Comparison of ENCODE assay signal across 8 mouse cellular contexts in the genomic region with DNA sequence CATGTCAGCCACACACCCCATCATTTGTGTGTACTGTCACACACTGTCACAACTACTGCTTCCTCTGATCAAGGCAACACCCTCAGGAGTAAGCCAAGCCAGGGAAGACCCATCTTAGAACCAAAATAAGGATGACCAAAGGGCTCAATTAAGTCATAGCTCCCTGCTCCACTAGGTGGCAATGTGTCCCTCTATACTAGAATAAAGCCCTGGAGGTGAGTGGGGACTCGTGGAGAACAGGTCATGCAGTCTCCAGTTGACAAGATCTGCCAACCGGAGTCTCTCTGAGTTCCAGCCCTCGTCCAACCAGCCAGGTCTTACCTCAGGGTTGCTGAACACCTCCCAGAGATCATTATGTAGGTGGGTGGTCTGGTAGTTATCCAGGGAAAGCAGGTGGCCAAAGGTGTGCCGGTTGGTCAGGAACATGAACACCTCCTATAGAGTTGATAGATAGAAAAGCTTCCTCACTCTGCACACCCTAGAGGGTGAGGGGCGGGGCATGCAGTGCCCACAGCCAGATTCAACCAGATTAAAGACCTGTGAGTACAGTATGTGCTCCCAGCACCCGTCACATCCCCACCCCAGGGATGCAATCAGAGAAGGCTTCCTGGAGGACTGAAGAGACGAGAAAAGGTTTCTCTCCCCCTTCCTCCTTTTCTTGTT. TPM values are rescaled to one million over a fixed set of nuclear protein-coding genes. Genes with fewer than 3 reads are reported as not detected.
DNase-seq lines count a peak whose midpoint lies in the region; ATAC-seq and TF ChIP-seq lines count a peak whose summit lies in the region.

No protein-coding gene starts in this region.

- no peaks in the 10 kb centered on the region for H3K36me3 ChIP-seq in forebrain, embryonic 11.5 days (ENCODE audit: control insufficient read depth, insufficient read depth, low read length)
- H3K36me3 ChIP-seq in forebrain, embryonic 15.5 days = no peaks in the 10 kb centered on the region
- H3K36me3 ChIP-seq in intestine, embryonic 15.5 days = 0 out of 2 replicates have a peak, but pooled peaks cover 3% of the 10 kb centered on the region
- H3K36me3 ChIP-seq in liver, postnatal 0 days (replicated peaks; ENCODE audit: insufficient read depth, low read length) = peaks cover 18% of the 10 kb centered on the region
- H3K36me3 ChIP-seq in stomach, embryonic 15.5 days = peaks cover 4% of the 10 kb centered on the region; the same call in 1 of the 2 replicates

- WGBS in forebrain, embryonic 11.5 days = 58% methylated on average over 7 of the region's 7 CpGs
- 57% methylated on average over 7 of the region's 7 CpGs for WGBS in forebrain, embryonic 15.5 days
- 52% methylated on average over 7 of the region's 7 CpGs for WGBS in intestine, embryonic 15.5 days
- WGBS in liver, postnatal 0 days (ENCODE audit: insufficient replicate concordance) = 50% methylated on average over 7 of the region's 7 CpGs
- WGBS in stomach, embryonic 15.5 days = 56% methylated on average over 7 of the region's 7 CpGs

- TF ChIP-seq CTCF in liver, postnatal 0 days (IDR thresholded peaks at IDR 0.05; ENCODE audit: low read depth) = peak; percentile 74

- no peak overlapping the region for H3K9ac ChIP-seq in forebrain, embryonic 11.5 days (ENCODE audit: low read length)
- H3K9ac ChIP-seq in forebrain, embryonic 15.5 days (replicated peaks) = no peak overlapping the region
- no peak overlapping the region for H3K9ac ChIP-seq in intestine, embryonic 15.5 days
- no peak overlapping the region; the same call in 1 of the 2 replicates for H3K9ac ChIP-seq in liver, postnatal 0 days (replicated peaks)
- no peak overlapping the region for H3K9ac ChIP-seq in stomach, embryonic 15.5 days

- H3K4me2 ChIP-seq in forebrain, embryonic 11.5 days (ENCODE audit: low read depth, low read length, severe bottlenecking) = no peak overlapping the region
- no peak overlapping the region for H3K4me2 ChIP-seq in forebrain, embryonic 15.5 days (replicated peaks)
- H3K4me2 ChIP-seq in intestine, embryonic 15.5 days (replicated peaks) = no peak overlapping the region
- no peak overlapping the region for H3K4me2 ChIP-seq in liver, postnatal 0 days (ENCODE audit: low read depth, low read length)
- no peak overlapping the region for H3K4me2 ChIP-seq in stomach, embryonic 15.5 days

- peaks cover 2% of the 10 kb centered on the region; the same call in 1 of the 2 replicates for H3K4me1 ChIP-seq in forebrain, embryonic 11.5 days (replicated peaks; ENCODE audit: control insufficient read depth, insufficient read depth, low read length)
- no peaks in the 10 kb centered on the region for H3K4me1 ChIP-seq in forebrain, embryonic 15.5 days
- H3K4me1 ChIP-seq in intestine, embryonic 15.5 days (replicated peaks) = no peaks in the 10 kb centered on the region
- H3K4me1 ChIP-seq in liver, postnatal 0 days (ENCODE audit: insufficient read depth) = no peaks in the 10 kb centered on the region
- no peaks in the 10 kb centered on the region for H3K4me1 ChIP-seq in stomach, embryonic 15.5 days

- no peaks in the 10 kb centered on the region for H3K9me3 ChIP-seq in forebrain, embryonic 11.5 days (ENCODE audit: control insufficient read depth, low read length)
- H3K9me3 ChIP-seq in forebrain, embryonic 15.5 days = no peaks in the 10 kb centered on the region
- no peaks in the 10 kb centered on the region for H3K9me3 ChIP-seq in intestine, embryonic 15.5 days
- H3K9me3 ChIP-seq in liver, postnatal 0 days (ENCODE audit: low read length) = no peaks in the 10 kb centered on the region
- no peaks in the 10 kb centered on the region for H3K9me3 ChIP-seq in stomach, embryonic 15.5 days

- no peak overlapping the region for H3K4me3 ChIP-seq in forebrain, embryonic 11.5 days (ENCODE audit: low read depth, low read length)
- H3K4me3 ChIP-seq in forebrain, embryonic 15.5 days = no peak overlapping the region
- H3K4me3 ChIP-seq in intestine, embryonic 15.5 days (replicated peaks) = no peak overlapping the region
- no peak overlapping the region for H3K4me3 ChIP-seq in liver, postnatal 0 days (ENCODE audit: low read depth, low read length)
- no peak overlapping the region for H3K4me3 ChIP-seq in stomach, embryonic 15.5 days (replicated peaks)

- peak; percentile 42 for ATAC-seq in forebrain, embryonic 11.5 days (replicated peaks; ENCODE audit: low FRiP score)
- no peak for ATAC-seq in forebrain, embryonic 15.5 days (replicated peaks)
- ATAC-seq in intestine, embryonic 15.5 days = peak; percentile 59
- ATAC-seq in liver, postnatal 0 days = peak; percentile 51; the same call in 1 of the 2 replicates
- ATAC-seq in stomach, embryonic 15.5 days (ENCODE audit: insufficient read depth, low FRiP score, low read depth) = peak; percentile 30; the same call in 1 of the 2 replicates

- no peaks in the 10 kb centered on the region for H3K27me3 ChIP-seq in forebrain, embryonic 11.5 days (ENCODE audit: control insufficient read depth, insufficient read depth, low read length)
- H3K27me3 ChIP-seq in forebrain, embryonic 15.5 days = no peaks in the 10 kb centered on the region
- no peaks in the 10 kb centered on the region for H3K27me3 ChIP-seq in intestine, embryonic 15.5 days (replicated peaks)
- H3K27me3 ChIP-seq in liver, postnatal 0 days (ENCODE audit: insufficient read depth, low read length) = no peaks in the 10 kb centered on the region
- H3K27me3 ChIP-seq in stomach, embryonic 15.5 days (replicated peaks) = no peaks in the 10 kb centered on the region

- no peak for TF ChIP-seq EP300 in liver, postnatal 0 days (IDR thresholded peaks at IDR 0.05; ENCODE audit: low read depth)

- H3K27ac ChIP-seq in forebrain, embryonic 11.5 days (ENCODE audit: low read depth, low read length) = no peak overlapping the region
- no peak overlapping the region for H3K27ac ChIP-seq in forebrain, embryonic 15.5 days (replicated peaks)
- no peak overlapping the region for H3K27ac ChIP-seq in intestine, embryonic 15.5 days
- H3K27ac ChIP-seq in liver, postnatal 0 days (ENCODE audit: low read depth) = no peak overlapping the region
- H3K27ac ChIP-seq in stomach, embryonic 15.5 days = no peak overlapping the region

- peak; percentile 60 for DNase-seq in forebrain, embryonic 11.5 days (ENCODE audit: low spot score)
- peak; percentile 47 for DNase-seq in ovary, postnatal 14 days (ENCODE audit: low spot score)
- no peak for DNase-seq in ovary, adult 18-20 months (ENCODE audit: low spot score)
- DNase-seq in c-Kit-positive CD71-positive TER-119-negative erythroid progenitor cells, embryonic 14.5 days (ENCODE audit: low read depth) = peak; percentile 46
- DNase-seq in liver, postnatal 0 days = peak; percentile 49

RNA-seq across cellular contexts. Expression of gene Mfn2, which starts 14.1 kb away (rescaled TPM):
- 47.5 and 49.0 TPM in 2 replicates for polyA plus RNA-seq in forebrain, embryonic 11.5 days (2014; fragmentation: Nextera tagmentation; extraction: Ambion mirVana)
- polyA plus RNA-seq in forebrain, embryonic 15.5 days (2015; fragmentation: Nextera tagmentation; extraction: Ambion mirVana) = 73.6 and 77.2 TPM in 2 replicates
- polyA plus RNA-seq in intestine, embryonic 15.5 days (2015; fragmentation: Nextera tagmentation; extraction: Ambion mirVana) = 42.4 and 42.5 TPM in 2 replicates
- 12.3 and 14.1 TPM in 2 replicates for polyA plus RNA-seq in liver, postnatal 0 days (2015; fragmentation: Nextera tagmentation; extraction: Ambion mirVana)
- polyA plus RNA-seq in stomach, embryonic 15.5 days (2015; fragmentation: Nextera tagmentation; extraction: Ambion mirVana) = 32.1 and 37.8 TPM in 2 replicates

RNA-seq across cellular contexts. Expression of gene Plod1, which starts 18.0 kb away (rescaled TPM):
- 21.6 and 26.6 TPM in 2 replicates for polyA plus RNA-seq in forebrain, embryonic 11.5 days (2014; fragmentation: Nextera tagmentation; extraction: Ambion mirVana)
- 16.1 and 16.4 TPM in 2 replicates for polyA plus RNA-seq in forebrain, embryonic 15.5 days (2015; fragmentation: Nextera tagmentation; extraction: Ambion mirVana)
- 38.0 and 38.8 TPM in 2 replicates for polyA plus RNA-seq in intestine, embryonic 15.5 days (2015; fragmentation: Nextera tagmentation; extraction: Ambion mirVana)
- polyA plus RNA-seq in liver, postnatal 0 days (2015; fragmentation: Nextera tagmentation; extraction: Ambion mirVana) = 24.8 and 25.4 TPM in 2 replicates
- 43.7 and 47.9 TPM in 2 replicates for polyA plus RNA-seq in stomach, embryonic 15.5 days (2015; fragmentation: Nextera tagmentation; extraction: Ambion mirVana)

RNA-seq across cellular contexts. Expression of gene 2510039O18Rik, which starts 22.1 kb away (rescaled TPM):
- 16.3 and 16.7 TPM in 2 replicates for polyA plus RNA-seq in forebrain, embryonic 11.5 days (2014; fragmentation: Nextera tagmentation; extraction: Ambion mirVana)
- polyA plus RNA-seq in forebrain, embryonic 15.5 days (2015; fragmentation: Nextera tagmentation; extraction: Ambion mirVana) = 13.7 and 13.8 TPM in 2 replicates
- polyA plus RNA-seq in intestine, embryonic 15.5 days (2015; fragmentation: Nextera tagmentation; extraction: Ambion mirVana) = 17.5 and 18.4 TPM in 2 replicates
- 6.5 and 8.5 TPM in 2 replicates for polyA plus RNA-seq in liver, postnatal 0 days (2015; fragmentation: Nextera tagmentation; extraction: Ambion mirVana)
- 17.4 and 17.7 TPM in 2 replicates for polyA plus RNA-seq in stomach, embryonic 15.5 days (2015; fragmentation: Nextera tagmentation; extraction: Ambion mirVana)

RNA-seq across cellular contexts. Expression of gene Fv1, which starts 49.8 kb away (rescaled TPM):
- 15.4 and 17.1 TPM in 2 replicates for polyA plus RNA-seq in forebrain, embryonic 11.5 days (2014; fragmentation: Nextera tagmentation; extraction: Ambion mirVana)
- polyA plus RNA-seq in forebrain, embryonic 15.5 days (2015; fragmentation: Nextera tagmentation; extraction: Ambion mirVana) = 12.7 and 12.8 TPM in 2 replicates
- polyA plus RNA-seq in intestine, embryonic 15.5 days (2015; fragmentation: Nextera tagmentation; extraction: Ambion mirVana) = 9.6 and 9.8 TPM in 2 replicates
- polyA plus RNA-seq in liver, postnatal 0 days (2015; fragmentation: Nextera tagmentation; extraction: Ambion mirVana) = 0.90 TPM in 2 replicates
- 8.8 and 9.8 TPM in 2 replicates for polyA plus RNA-seq in stomach, embryonic 15.5 days (2015; fragmentation: Nextera tagmentation; extraction: Ambion mirVana)

RNA-seq across cellular contexts. Expression of gene Miip, which starts 50.0 kb away (rescaled TPM):
- 53.6 and 54.1 TPM in 2 replicates for polyA plus RNA-seq in forebrain, embryonic 11.5 days (2014; fragmentation: Nextera tagmentation; extraction: Ambion mirVana)
- 55.0 and 55.3 TPM in 2 replicates for polyA plus RNA-seq in forebrain, embryonic 15.5 days (2015; fragmentation: Nextera tagmentation; extraction: Ambion mirVana)
- polyA plus RNA-seq in intestine, embryonic 15.5 days (2015; fragmentation: Nextera tagmentation; extraction: Ambion mirVana) = 33.1 and 35.6 TPM in 2 replicates
- polyA plus RNA-seq in liver, postnatal 0 days (2015; fragmentation: Nextera tagmentation; extraction: Ambion mirVana) = 17.5 and 19.0 TPM in 2 replicates
- 34.6 and 37.6 TPM in 2 replicates for polyA plus RNA-seq in stomach, embryonic 15.5 days (2015; fragmentation: Nextera tagmentation; extraction: Ambion mirVana)
